Mouse (Mus musculus) CD4-positive naive resting alpha-beta T cell, adult 57 days (primary cell): ENCODE data around the gene Mogat1. TPM values are rescaled to one million over a fixed set of nuclear protein-coding genes. Genes with fewer than 3 reads are reported as not detected.

Source experiments
- total RNA-seq: library from RNA; stranded (reverse); gene quantifications from one replicate; pipeline ENCODE4 v1.2.4, GENCODE M21; 2023

The Mogat1 gene
- 5.5 TPM for total RNA-seq

DNA sequence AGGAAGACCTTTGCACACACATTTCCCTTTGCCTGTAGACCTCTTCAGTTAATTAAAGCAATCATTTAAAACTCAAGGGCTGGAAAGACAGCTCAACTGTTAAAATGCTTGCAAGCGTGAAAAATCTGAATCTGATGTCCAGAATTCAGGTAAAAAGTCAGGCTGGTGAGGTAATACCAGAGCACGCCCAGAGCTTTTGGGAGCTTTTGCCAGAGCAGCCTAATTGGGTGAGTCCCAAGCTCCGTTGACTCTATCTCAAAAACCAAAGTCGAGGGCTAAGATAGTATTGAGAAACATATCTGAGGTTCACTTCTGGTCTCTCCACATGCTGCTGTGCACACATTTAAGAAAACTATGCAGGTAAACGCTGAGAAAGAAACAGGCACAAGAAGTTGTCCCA, at the start of gene Mogat1:
TSS of gene Mogat1 (plus strand) at position 130 of the 400 bp plus-strand sequence.

DNA sequence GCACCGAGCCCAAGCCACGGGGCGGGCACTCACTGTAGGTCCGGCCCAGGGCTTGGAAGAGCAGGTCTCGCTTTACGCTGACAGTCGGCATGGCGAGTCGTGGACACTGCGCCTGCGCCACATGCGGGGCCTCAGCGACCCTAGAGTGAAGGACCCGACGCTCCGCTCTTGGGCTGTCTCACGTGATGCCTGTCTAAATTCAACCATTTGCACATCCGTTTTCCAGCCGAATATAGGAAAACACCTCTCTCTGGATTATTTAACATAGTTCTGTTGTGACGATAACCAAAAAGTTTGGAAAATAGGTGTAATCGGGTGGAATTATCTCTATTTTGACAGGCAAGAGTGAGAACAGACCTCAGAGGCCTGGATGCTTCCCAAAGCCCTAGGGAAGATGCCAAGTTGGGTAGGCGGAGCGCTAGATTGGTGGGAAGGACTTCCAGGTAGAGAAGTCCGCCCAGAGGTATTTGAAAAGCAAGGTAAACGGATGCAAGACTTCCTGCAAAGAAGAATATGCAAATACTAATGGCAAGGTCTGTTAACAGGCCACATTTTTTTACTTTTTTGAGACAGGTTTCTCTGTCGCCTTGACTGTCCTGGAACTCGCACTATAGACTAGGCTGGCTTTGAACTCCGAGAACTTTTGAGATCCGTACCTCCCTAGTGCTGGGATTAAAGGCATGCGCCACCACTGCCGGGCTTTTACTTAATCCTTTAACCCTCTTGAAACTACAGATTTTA, 21.9 kb upstream of the Mogat1 start, which contains the start of gene Farsb:
TSS of gene Farsb (minus strand) at position 146 of the 741 bp plus-strand sequence.

DNA sequence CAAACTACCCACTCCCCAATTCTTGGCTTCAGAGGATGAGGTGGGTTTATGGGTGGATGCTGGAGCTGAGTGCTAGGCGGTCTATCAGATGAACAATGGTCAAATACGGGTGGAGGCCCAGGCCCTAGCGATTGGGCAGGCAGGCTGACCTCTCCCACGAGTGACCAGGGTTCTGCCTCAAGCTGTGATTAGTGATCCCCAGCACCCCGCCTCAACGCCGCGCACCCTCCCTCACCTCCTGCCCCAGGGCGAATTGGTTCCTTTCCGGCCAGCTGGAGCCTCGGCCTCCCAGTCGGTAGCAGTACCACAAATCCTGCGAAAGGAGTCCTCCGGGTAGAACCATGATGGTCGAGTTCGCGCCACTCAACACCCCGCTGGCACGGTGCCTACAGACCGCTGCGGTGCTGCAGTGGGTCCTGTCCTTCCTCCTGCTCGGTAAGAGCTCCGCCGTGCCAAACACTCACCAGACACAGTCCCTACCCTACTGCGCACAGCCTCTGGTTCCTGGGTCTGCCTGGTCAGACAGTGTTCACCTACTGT, 900 bp downstream of the Mogat1 start, which contains the start of gene BC035947:
TSS of gene BC035947 (minus strand) at position 538 of the 540 bp plus-strand sequence.

Other genes starting within 250 kb of the Mogat1 start
- gene Sgpp2, start 200.6 kb upstream of the Mogat1 start, total RNA-seq = not detected
- 53.6 TPM for gene Farsb, start 22.1 kb upstream of the Mogat1 start, total RNA-seq
- gene BC035947, start 1.2 kb downstream of the Mogat1 start, total RNA-seq = not detected
- gene Acsl3, start 146.8 kb downstream of the Mogat1 start, total RNA-seq = 12.3 TPM
- gene Utp14b, start 147.0 kb downstream of the Mogat1 start, total RNA-seq = 33.5 TPM